Mouse (Mus musculus) stomach, postnatal 0 days (tissue): ENCODE data around the gene St6gal2.

Experiments used
- CTCF ChIP-seq: IDR thresholded peaks from 2 replicates; pipeline ENCODE4 v1.5.1; 2016; ENCODE audit warnings: antibody characterized with exemption, low read depth, mild to moderate bottlenecking, moderate library complexity
- EP300 ChIP-seq: optimal IDR thresholded peaks from 2 replicates; pipeline ENCODE3; 2016; ENCODE audit warnings: antibody characterized with exemption

DNA sequence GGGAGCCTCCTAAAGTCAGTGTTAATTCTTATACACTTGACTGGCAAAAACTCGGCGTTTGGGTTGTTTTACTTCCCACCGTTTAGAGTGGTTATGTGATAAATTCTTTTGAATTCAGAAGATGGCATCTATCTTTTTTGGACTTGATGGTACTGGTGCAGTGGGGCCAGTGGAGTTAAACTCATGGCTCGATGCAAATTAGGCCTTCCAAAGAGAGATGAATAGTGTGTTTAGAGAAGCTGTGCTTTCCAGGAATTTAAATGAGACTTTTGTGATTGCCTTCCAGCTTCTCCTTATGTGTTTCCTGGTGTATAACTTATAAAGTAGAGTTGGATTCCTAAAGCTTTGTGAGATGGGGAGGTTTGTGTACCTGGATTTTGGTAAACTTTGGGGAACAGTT lies 1.5 kb downstream of the St6gal2 start:
- TF ChIP-seq CTCF: no peak
- no peak for TF ChIP-seq EP300
